Mouse (Mus musculus) spleen, adult 2 months (tissue): ENCODE results near the gene Rpa2. TPM values are rescaled to one million over a fixed set of nuclear protein-coding genes. Genes with fewer than 3 reads are reported as not detected.

ENCODE experiments used
- DNase-seq, 2 experiments: peaks; one replicate each; pipeline versions ENCODE4 v3.0.0 to v3.0.0-alpha.2; 2012 to 2021; ENCODE audit warnings: low spot score in 2 of 2, low read depth in 1 of 2
- H3K27ac ChIP-seq: fragments of 200-500 bp; 2 replicates; pipeline ENCODE4 v1.5.1; 2012; ENCODE audit warnings: low read length, inconsistent platforms; ENCODE audit not compliant: insufficient read depth
- H3K27me3 ChIP-seq: fragments of 200-500 bp; 2 replicates; pipeline ENCODE4 v1.6.1; 2012; ENCODE audit warnings: mild to moderate bottlenecking, moderate library complexity, low read length, inconsistent platforms; ENCODE audit not compliant: control insufficient read depth, insufficient read depth
- H3K36me3 ChIP-seq: fragments of 200-500 bp; 2 replicates; pipeline ENCODE4 v1.6.1; 2012; ENCODE audit warnings: mild to moderate bottlenecking, low read length, inconsistent platforms; ENCODE audit not compliant: control insufficient read depth, insufficient read depth
- H3K4me1 ChIP-seq: fragments of 200-500 bp; 2 replicates; pipeline ENCODE4 v1.6.1; 2011; ENCODE audit warnings: inconsistent platforms; ENCODE audit not compliant: control insufficient read depth, insufficient read depth, insufficient read length
- H3K4me3 ChIP-seq: fragments of 200-500 bp; 2 replicates; pipeline ENCODE4 v1.5.1; 2011; ENCODE audit warnings: mild to moderate bottlenecking, inconsistent platforms; ENCODE audit not compliant: insufficient read depth, insufficient read length; ENCODE audit errors: extremely low read depth
- CTCF ChIP-seq: fragments of 200-500 bp; IDR thresholded peaks from 2 replicates; pipeline ENCODE4 v1.5.1; 2011; ENCODE audit warnings: mild to moderate bottlenecking, inconsistent platforms; ENCODE audit not compliant: insufficient read depth, insufficient read length, insufficient replicate concordance; ENCODE audit errors: extremely low read depth
- POLR2A ChIP-seq: fragments of 200-500 bp; IDR thresholded peaks from 2 replicates; pipeline ENCODE4 v1.6.1; 2011; ENCODE audit warnings: low read depth, low read length, inconsistent platforms
- WGBS: fragments of 180-500 bp; shearing (Covaris S2); methylation state at CpG from one replicate; pipeline ENCODE4 v1.1.7; 2018; 5-methylcytosine and 5-hydroxymethylcytosine counted together
- polyA plus RNA-seq: library from polyadenylated mRNA; depleted of rRNA; stranded (reverse); fragments of >200 nt; gene quantifications from 2 replicates; pipeline ENCODE4 v1.2.3, GENCODE M21; 2012

The Rpa2 gene
- polyA plus RNA-seq, 1 experiment: 15.4 TPM

DNA sequence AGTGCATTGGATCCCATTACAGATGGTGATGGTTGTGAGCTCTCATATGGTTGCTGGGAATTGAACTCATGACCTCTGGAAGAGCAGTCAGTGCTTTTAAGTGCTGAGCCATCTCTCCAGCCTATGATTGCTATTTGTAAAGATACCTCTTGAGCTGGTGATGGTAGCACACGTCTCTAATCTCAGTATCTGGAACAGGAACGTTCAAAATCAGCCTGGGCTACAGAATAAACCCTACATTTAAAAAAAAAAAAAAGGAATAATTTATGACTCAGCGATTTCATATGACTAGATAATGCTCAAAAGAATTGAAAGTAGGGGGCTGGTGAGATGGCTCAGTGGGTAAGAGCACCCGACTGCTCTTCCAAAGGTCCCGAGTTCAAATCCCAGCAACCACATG, 35.1 kb downstream of the Rpa2 start:
- H3K27ac ChIP-seq: no peak overlapping the region
- peaks cover 32% of the 10 kb centered on the region for H3K4me1 ChIP-seq
- H3K27me3 ChIP-seq: no peaks in the 10 kb centered on the region
- H3K4me3 ChIP-seq: no peak overlapping the region
- 75% methylated on average over 5 of the region's 5 CpGs for WGBS
- no peak for TF ChIP-seq CTCF
- TF ChIP-seq POLR2A: no peak
- no peak for DNase-seq
- H3K36me3 ChIP-seq: no peaks in the 10 kb centered on the region

DNA sequence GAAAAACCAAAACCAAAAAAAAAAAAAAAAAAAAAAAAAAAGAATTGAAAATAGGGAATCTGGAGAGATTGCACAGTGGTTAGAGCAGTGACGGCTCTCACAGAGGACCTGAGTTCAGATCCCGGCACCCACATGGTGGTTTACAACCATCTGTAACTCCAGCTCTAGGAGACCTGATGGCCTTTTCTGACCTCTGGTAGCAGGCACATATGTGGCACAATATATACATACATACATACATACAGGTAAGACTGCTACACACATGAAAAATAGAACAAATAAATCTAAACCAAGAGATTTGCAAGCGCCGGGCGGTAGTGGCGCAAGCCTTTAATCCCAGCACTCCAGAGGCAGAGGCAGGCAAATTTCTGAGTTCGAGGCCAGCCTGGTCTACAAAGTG, 35.7 kb downstream of the Rpa2 start:
- Histone ChIP-seq H3K27ac (peak overlapping the region; percentile 79), H3K4me1 (peaks cover 37% of the 10 kb centered on the region)
- no peak for TF ChIP-seq POLR2A
- no peak for TF ChIP-seq CTCF

DNA sequence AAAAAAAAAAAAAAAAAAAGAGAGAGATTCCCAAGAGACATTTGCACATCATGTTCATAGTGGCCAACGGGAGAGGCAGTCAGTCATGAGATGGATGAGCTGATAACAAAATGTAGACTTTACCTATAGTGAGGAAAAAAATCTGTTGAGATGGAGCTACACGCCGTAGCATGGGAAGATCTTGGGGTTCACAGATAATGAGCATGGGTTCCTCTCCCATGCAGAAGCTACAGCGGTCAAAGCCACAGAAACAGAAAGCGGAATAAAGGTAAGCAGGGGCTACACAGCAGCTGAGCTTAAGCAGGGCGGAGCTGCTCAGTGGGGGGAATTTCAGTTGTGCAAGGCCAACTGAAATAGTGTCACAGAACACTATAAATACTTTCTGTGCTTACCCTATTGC, 36.2 kb downstream of the Rpa2 start:
- Histone ChIP-seq H3K36me3 (no peaks in the 10 kb centered on the region), H3K27me3 (no peaks in the 10 kb centered on the region), H3K27ac (peak overlapping the region; percentile 90; the same call in 1 of the 2 replicates), H3K4me1 (peaks cover 39% of the 10 kb centered on the region), H3K4me3 (no peak overlapping the region)
- TF ChIP-seq POLR2A: no peak; the same call in 1 of the 2 replicates
- TF ChIP-seq CTCF: no peak
- 14% methylated on average over 6 of the region's 6 CpGs for WGBS
- DNase-seq: peak; percentile 47 to 66

More for the DNA sequence above, 35.7 kb downstream of the Rpa2 start:
- no peaks in the 10 kb centered on the region for H3K36me3 ChIP-seq
- WGBS: 84% methylated on average over 7 of the region's 7 CpGs
- no peak overlapping the region for H3K4me3 ChIP-seq
- DNase-seq: no peak
- no peaks in the 10 kb centered on the region for H3K27me3 ChIP-seq

DNA sequence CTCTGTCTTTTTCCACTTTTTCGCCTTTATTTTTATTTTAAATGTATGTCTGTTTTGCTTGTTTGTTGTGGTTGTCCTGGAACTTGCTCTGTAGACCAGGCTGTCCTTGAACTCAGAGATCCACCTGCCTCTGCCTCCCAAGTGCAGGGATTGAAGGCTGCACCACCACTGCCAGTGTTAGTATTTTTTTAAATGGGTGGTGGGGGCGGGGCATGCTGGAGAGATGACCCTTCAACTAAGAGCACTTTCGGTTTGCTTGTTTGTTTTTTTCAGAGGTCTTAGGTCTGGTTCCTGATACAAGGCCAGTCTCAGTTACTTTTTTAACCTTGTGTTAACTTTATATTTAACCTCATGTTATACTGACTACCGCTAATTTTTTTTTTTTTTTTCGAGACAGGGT, 37.0 kb downstream of the Rpa2 start:
- Histone ChIP-seq H3K27ac (peak overlapping the region; percentile 90), H3K4me1 (peaks cover 39% of the 10 kb centered on the region), H3K36me3 (no peaks in the 10 kb centered on the region), H3K4me3 (no peak overlapping the region), H3K27me3 (no peaks in the 10 kb centered on the region)
- TF ChIP-seq CTCF (no peak), POLR2A (no peak)
- DNase-seq: no peak
- WGBS: 51% methylated on average over 5 of the region's 5 CpGs

DNA sequence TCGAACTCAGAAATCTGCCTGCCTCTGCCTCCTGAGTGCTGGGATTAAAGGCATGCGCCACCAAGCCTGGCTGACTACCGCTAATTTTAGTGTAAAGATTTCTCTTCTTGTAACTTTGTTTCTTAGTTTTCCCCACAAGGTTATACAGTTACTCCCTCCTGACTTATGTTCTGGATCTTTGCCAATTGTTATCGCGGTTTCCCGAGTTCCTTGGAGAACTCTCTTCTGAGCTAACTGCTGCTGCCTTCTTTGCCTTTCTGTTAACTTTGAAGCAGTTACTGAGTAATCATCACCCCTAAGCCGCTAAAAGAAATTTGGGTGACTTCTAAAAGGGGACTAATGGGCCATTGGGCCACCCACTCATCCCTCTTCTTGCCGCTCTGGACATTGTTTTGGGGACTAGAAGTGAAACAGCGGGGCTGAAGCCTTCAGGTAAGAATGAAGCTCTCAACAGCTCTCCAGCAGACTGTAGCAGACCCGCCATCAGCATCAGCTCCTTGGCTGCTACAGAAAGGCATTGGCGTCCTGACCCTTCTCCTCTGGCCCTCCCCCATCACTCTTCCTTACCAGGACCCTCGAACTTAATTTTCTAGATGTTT, 37.6 kb downstream of the Rpa2 start:
- 77% methylated on average over 12 of the region's 12 CpGs for WGBS
- Histone ChIP-seq H3K36me3 (no peaks in the 10 kb centered on the region), H3K27ac (peak overlapping the region; percentile 90), H3K4me1 (peaks cover 39% of the 10 kb centered on the region), H3K27me3 (no peaks in the 10 kb centered on the region), H3K4me3 (no peak overlapping the region)
- no peak for DNase-seq
- no peak for TF ChIP-seq POLR2A
- TF ChIP-seq CTCF: no peak

DNA sequence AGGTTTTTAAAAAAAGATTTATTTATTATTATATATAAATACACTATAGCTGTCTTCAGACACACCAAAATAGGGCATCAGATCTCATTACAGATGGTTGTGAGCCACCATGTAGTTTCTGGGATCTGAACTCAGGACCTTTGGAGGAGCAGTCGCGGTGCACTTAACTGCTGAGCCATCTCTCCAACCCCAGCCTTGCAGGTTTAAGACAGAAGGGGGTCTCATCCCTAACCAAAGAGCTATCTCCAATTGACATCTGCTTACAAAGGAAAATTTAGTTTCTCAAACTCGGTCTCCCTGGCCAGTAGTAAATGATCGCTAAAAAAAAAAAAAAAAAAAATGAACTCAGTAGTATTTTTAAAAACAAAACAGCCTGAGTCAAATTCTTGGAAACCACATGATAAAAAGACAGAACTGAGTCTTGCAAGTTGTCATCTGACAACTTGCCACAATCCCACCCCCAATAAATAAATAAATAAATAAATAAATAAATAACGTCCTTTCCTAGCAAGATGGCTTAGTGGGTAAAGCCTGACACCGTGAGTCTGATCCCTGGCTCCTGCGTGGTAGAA, 38.6 kb downstream of the Rpa2 start:
- TF ChIP-seq CTCF (no peak), POLR2A (no peak)
- no peak overlapping the region for H3K4me3 ChIP-seq
- peak overlapping the region; percentile 37; the same call in 1 of the 2 replicates for H3K27ac ChIP-seq
- H3K4me1 ChIP-seq: peaks cover 36% of the 10 kb centered on the region
- no peak for DNase-seq
- no peaks in the 10 kb centered on the region for H3K36me3 ChIP-seq
- 71% methylated on average over 7 of the region's 7 CpGs for WGBS
- H3K27me3 ChIP-seq: no peaks in the 10 kb centered on the region
